Mouse (Mus musculus) forebrain, embryonic 11.5 days (tissue): ENCODE results near the gene Gm11172. TPM values are rescaled to one million over a fixed set of nuclear protein-coding genes. Genes with fewer than 3 reads are reported as not detected.

ENCODE experiments used
- ATAC-seq: fragments of 200-750 bp; cut with Nextera tagmentation; replicated peaks from 2 replicates; pipeline ENCODE4 v1.8.0; 2017; ENCODE audit warnings: moderate TSS enrichment; ENCODE audit not compliant: low FRiP score
- DNase-seq: peaks from one replicate; pipeline ENCODE4 v3.0.0-alpha.2; 2017; ENCODE audit warnings: low spot score
- H3K27ac ChIP-seq: fragments of 300-500 bp; sonication (generic); 2 replicates; pipeline ENCODE4 v1.5.1; 2014; ENCODE audit warnings: low read depth, low read length
- H3K27me3 ChIP-seq: fragments of 300-500 bp; sonication (generic); 2 replicates; pipeline ENCODE4 v1.6.1; 2014; ENCODE audit warnings: mild to moderate bottlenecking, low read length, mixed read lengths; ENCODE audit not compliant: control insufficient read depth, insufficient read depth
- H3K36me3 ChIP-seq: fragments of 300-500 bp; sonication (generic); 2 replicates; pipeline ENCODE4 v1.6.1; 2014; ENCODE audit warnings: mild to moderate bottlenecking, low read length, moderate library complexity, mixed read lengths; ENCODE audit not compliant: control insufficient read depth, insufficient read depth
- H3K4me1 ChIP-seq: fragments of 300-500 bp; sonication (generic); replicated peaks from 2 replicates; pipeline ENCODE4 v1.6.1; 2014; ENCODE audit warnings: low read length, mixed read lengths; ENCODE audit not compliant: control insufficient read depth, insufficient read depth
- H3K4me2 ChIP-seq: fragments of 300-500 bp; sonication (generic); 2 replicates; pipeline ENCODE4 v1.6.1; 2014; ENCODE audit warnings: low read depth, mild to moderate bottlenecking, low read length, moderate library complexity, mixed read lengths; ENCODE audit not compliant: severe bottlenecking
- H3K4me3 ChIP-seq: fragments of 300-500 bp; sonication (generic); 2 replicates; pipeline ENCODE4 v1.5.1; 2014; ENCODE audit warnings: low read depth, low read length
- H3K9ac ChIP-seq: fragments of 300-500 bp; sonication (generic); 2 replicates; pipeline ENCODE4 v1.6.1; 2014; ENCODE audit warnings: low read length
- H3K9me3 ChIP-seq: fragments of 300-500 bp; sonication (generic); 2 replicates; pipeline ENCODE4 v1.6.1; 2016; ENCODE audit warnings: low read length, mixed read lengths; ENCODE audit not compliant: control insufficient read depth
- WGBS: fragments of 180-500 bp; shearing (Covaris S2); extraction: QIAGEN DNeasy Blood & Tissue Kit; methylation state at CpG from one replicate; pipeline ENCODE4 v1.1.7; 2014; 5-methylcytosine and 5-hydroxymethylcytosine counted together
- polyA plus RNA-seq: library from polyadenylated mRNA; unstranded; fragments of >200 nt; fragmentation: Nextera tagmentation; extraction: Ambion mirVana; gene quantifications from 2 replicates; pipeline ENCODE4 v1.2.1, GENCODE M21; 2014

The Gm11172 gene
- polyA plus RNA-seq, 1 experiment from 2014 or later, result not detected

GRCm38 (mm10) chr16:10818579-10819135 lies 5.9 kb downstream of the Gm11172 start:
- Histone ChIP-seq H3K36me3 (no peaks in the 10 kb centered on the region), H3K27me3 (no peaks in the 10 kb centered on the region), H3K4me1 (no peaks in the 10 kb centered on the region), H3K4me3 (no peak overlapping the region), H3K9ac (no peak overlapping the region), H3K9me3 (no peaks in the 10 kb centered on the region), H3K27ac (no peak overlapping the region), H3K4me2 (no peak overlapping the region)
- 80% methylated on average over 4 of the region's 4 CpGs for whole genome bisulfite sequencing
- ATAC-seq (no peak), DNase-seq (no peak)

GRCm38 (mm10) chr16:10819966-10820365 lies 7.3 kb downstream of the Gm11172 start:
- H3K9ac ChIP-seq, result no peak overlapping the region
- H3K4me3 ChIP-seq, result no peak overlapping the region
- H3K27me3 ChIP-seq, result no peaks in the 10 kb centered on the region
- WGBS, result 74% methylated on average over 3 of the region's 3 CpGs
- no peaks in the 10 kb centered on the region for H3K36me3 ChIP-seq
- ATAC-seq, result no peak
- H3K27ac ChIP-seq, result no peak overlapping the region
- no peak overlapping the region for H3K4me2 ChIP-seq
- no peak for DNase-seq
- H3K9me3 ChIP-seq, result no peaks in the 10 kb centered on the region
- H3K4me1 ChIP-seq, result no peaks in the 10 kb centered on the region

- 70% methylated on average over 4 of the region's 4 CpGs for WGBS
Measured at GRCm38 (mm10) chr16:10821387-10821786, 8.7 kb downstream of the Gm11172 start.

GRCm38 (mm10) chr16:10824536-10824935 lies 11.8 kb downstream of the Gm11172 start:
- H3K9ac ChIP-seq, result no peak overlapping the region
- H3K27me3 ChIP-seq, result no peaks in the 10 kb centered on the region
- no peak overlapping the region for H3K27ac ChIP-seq
- WGBS, result 84% methylated on average over 1 of the region's 1 CpGs
- H3K9me3 ChIP-seq, result no peaks in the 10 kb centered on the region
- DNase-seq (no peak), ATAC-seq (no peak)
- no peak overlapping the region for H3K4me2 ChIP-seq
- H3K36me3 ChIP-seq, result no peaks in the 10 kb centered on the region
- H3K4me1 ChIP-seq, result no peaks in the 10 kb centered on the region
- H3K4me3 ChIP-seq, result no peak overlapping the region

More at GRCm38 (mm10) chr16:10821387-10821786, 8.7 kb downstream of the Gm11172 start:
- no peaks in the 10 kb centered on the region for H3K36me3 ChIP-seq
- H3K4me2 ChIP-seq, result no peak overlapping the region
- H3K27ac ChIP-seq, result no peak overlapping the region
- no peak overlapping the region for H3K9ac ChIP-seq
- no peaks in the 10 kb centered on the region for H3K27me3 ChIP-seq
- DNase-seq, result no peak
- H3K4me3 ChIP-seq, result no peak overlapping the region
- ATAC-seq, result no peak
- H3K4me1 ChIP-seq, result no peaks in the 10 kb centered on the region
- no peaks in the 10 kb centered on the region for H3K9me3 ChIP-seq

- Histone ChIP-seq H3K27me3 (no peaks in the 10 kb centered on the region), H3K4me1 (no peaks in the 10 kb centered on the region), H3K36me3 (no peaks in the 10 kb centered on the region), H3K4me2 (no peak overlapping the region), H3K9me3 (no peaks in the 10 kb centered on the region), H3K4me3 (no peak overlapping the region), H3K9ac (no peak overlapping the region), H3K27ac (no peak overlapping the region)
- DNase-seq, result no peak
- no peak for ATAC-seq
- whole genome bisulfite sequencing, result 87% methylated on average over 4 of the region's 4 CpGs
Measured at GRCm38 (mm10) chr16:10825840-10826239, 13.1 kb downstream of the Gm11172 start.

DNA sequence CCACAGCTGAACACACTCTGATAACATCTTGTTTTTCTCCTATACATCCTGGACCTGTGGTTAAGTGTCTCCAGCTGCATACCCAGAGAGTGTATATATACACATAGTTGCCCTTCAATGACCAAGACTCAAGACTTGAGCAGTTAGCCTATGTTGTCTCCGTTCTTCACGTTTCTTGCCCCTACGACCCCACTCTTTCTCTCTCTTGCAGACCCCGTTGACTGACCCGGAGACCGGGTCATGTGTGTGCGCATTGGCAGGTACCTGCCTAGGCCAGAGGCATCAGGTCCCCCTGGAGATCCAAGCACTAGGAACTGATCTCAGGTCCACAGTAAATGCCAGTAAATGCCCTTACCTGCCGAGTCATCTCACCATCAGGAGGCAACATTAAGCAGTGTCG lies 14.6 kb downstream of the Gm11172 start:
- Histone ChIP-seq H3K27me3 (no peaks in the 10 kb centered on the region), H3K36me3 (no peaks in the 10 kb centered on the region), H3K9me3 (no peaks in the 10 kb centered on the region), H3K4me1 (no peaks in the 10 kb centered on the region), H3K4me2 (no peak overlapping the region), H3K4me3 (no peak overlapping the region), H3K27ac (no peak overlapping the region), H3K9ac (no peak overlapping the region)
- WGBS, result 91% methylated on average over 9 of the region's 9 CpGs
- ATAC-seq (no peak), DNase-seq (no peak)

GRCm38 (mm10) chr16:10827766-10828460 lies 15.2 kb downstream of the Gm11172 start:
- Histone ChIP-seq H3K4me3 (no peak overlapping the region), H3K4me1 (no peaks in the 10 kb centered on the region), H3K27ac (no peak overlapping the region), H3K9me3 (no peaks in the 10 kb centered on the region), H3K36me3 (no peaks in the 10 kb centered on the region), H3K27me3 (no peaks in the 10 kb centered on the region), H3K9ac (no peak overlapping the region), H3K4me2 (no peak overlapping the region)
- ATAC-seq (no peak), DNase-seq (no peak)
- WGBS, result 84% methylated on average over 7 of the region's 7 CpGs

DNA sequence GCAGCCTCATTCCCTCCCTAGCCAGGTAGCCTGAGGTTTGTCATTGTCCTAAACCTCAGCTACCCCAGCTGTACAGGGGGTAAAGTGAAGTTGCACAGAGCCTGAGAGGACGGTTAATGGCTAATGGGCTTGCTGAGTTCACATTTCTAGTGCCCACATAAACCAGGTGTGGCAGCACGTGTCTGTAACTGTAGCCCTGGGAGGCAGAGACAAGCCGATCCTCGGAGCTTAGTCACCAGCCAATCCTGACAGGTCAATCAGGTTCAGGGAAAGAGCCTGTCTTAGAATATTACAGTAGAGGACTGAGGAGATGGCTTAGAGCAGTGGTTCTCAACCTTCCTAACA lies 15.7 kb downstream of the Gm11172 start:
- ATAC-seq (no peak), DNase-seq (no peak)
- H3K9me3 ChIP-seq, result no peaks in the 10 kb centered on the region
- no peak overlapping the region for H3K4me3 ChIP-seq
- WGBS, result 76% methylated on average over 4 of the region's 4 CpGs
- H3K4me2 ChIP-seq, result no peak overlapping the region
- H3K9ac ChIP-seq, result no peak overlapping the region
- no peaks in the 10 kb centered on the region for H3K4me1 ChIP-seq
- no peak overlapping the region for H3K27ac ChIP-seq
- no peaks in the 10 kb centered on the region for H3K27me3 ChIP-seq
- H3K36me3 ChIP-seq, result no peaks in the 10 kb centered on the region

GRCm38 (mm10) chr16:10834542-10834910 lies 21.8 kb downstream of the Gm11172 start:
- H3K4me3 ChIP-seq, result peak overlapping the region; percentile 75
- H3K4me1 ChIP-seq, result peaks cover 4% of the 10 kb centered on the region; the same call in 1 of the 2 replicates
- H3K9me3 ChIP-seq, result no peaks in the 10 kb centered on the region
- peak overlapping the region; percentile 90 for H3K4me2 ChIP-seq
- DNase-seq, result no peak
- peak overlapping the region; percentile 89 for H3K9ac ChIP-seq
- no peak for ATAC-seq
- H3K36me3 ChIP-seq, result no peaks in the 10 kb centered on the region
- 10% methylated on average over 12 of the region's 12 CpGs for WGBS
- no peak overlapping the region for H3K27ac ChIP-seq
- H3K27me3 ChIP-seq, result no peaks in the 10 kb centered on the region
